Mouse (Mus musculus): ENCODE measurements around the gene Atp13a2. TPM values are rescaled to one million over a fixed set of nuclear protein-coding genes. Genes with fewer than 3 reads are reported as not detected.

The Atp13a2 gene
- polyA plus RNA-seq, 1 experiment from 2014 or later: 43.2 TPM

DNA sequence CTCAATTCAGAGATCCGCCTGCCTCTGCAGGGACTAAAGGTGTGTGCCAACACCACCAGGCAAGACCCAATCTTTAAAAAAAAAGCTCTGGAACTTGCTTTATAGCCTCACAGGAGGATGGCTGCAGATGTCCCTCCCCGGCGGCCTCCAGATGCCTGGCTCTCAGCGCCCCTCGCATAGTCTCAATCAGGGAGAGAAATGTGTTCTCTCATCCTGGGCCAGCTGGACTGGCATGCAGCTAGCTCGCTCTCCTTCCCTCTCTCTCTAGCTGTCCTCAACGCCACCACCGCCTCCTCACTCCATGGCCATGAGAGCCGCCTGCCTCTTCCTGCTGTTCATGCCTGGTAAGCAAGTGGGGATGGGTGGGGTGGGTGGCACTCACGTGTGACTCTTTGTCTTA lies 25.9 kb downstream of the Atp13a2 start:
- Histone ChIP-seq H3K36me3 (replicated peaks) (peaks cover 66% of the 10 kb centered on the region), H3K4me3 (peak overlapping the region; percentile 76), H3K9me3 (no peaks in the 10 kb centered on the region), H3K27me3 (replicated peaks; ENCODE audit: low read depth, poor library complexity, severe bottlenecking) (no peaks in the 10 kb centered on the region), H3K4me1 (peaks cover 52% of the 10 kb centered on the region), H3K27ac (replicated peaks) (peak overlapping the region; percentile 97)
- DNase-seq (ENCODE audit: low spot score): no peak
- WGBS: 78% methylated on average over 10 of the region's 10 CpGs

GRCm38 (mm10) chr4:141014114-141014513 lies 27.4 kb downstream of the Atp13a2 start:
- WGBS: 76% methylated on average over 8 of the region's 8 CpGs
- no peak overlapping the region for H3K4me3 ChIP-seq

GRCm38 (mm10) chr4:141014856-141015255 lies 28.2 kb downstream of the Atp13a2 start:
- Histone ChIP-seq H3K27ac (replicated peaks) (no peak overlapping the region; the same call in 1 of the 2 replicates), H3K4me1 (peaks cover 66% of the 10 kb centered on the region), H3K4me3 (no peak overlapping the region), H3K36me3 (replicated peaks) (peaks cover 80% of the 10 kb centered on the region), H3K27me3 (replicated peaks; ENCODE audit: low read depth, poor library complexity, severe bottlenecking) (no peaks in the 10 kb centered on the region), H3K9me3 (no peaks in the 10 kb centered on the region)
- WGBS: 94% methylated on average over 11 of the region's 11 CpGs
- no peak for DNase-seq (ENCODE audit: low spot score)

More at GRCm38 (mm10) chr4:141014114-141014513, 27.4 kb downstream of the Atp13a2 start:
- Histone ChIP-seq H3K36me3 (replicated peaks) (peaks cover 73% of the 10 kb centered on the region), H3K9me3 (no peaks in the 10 kb centered on the region), H3K4me1 (peaks cover 63% of the 10 kb centered on the region), H3K27me3 (replicated peaks; ENCODE audit: low read depth, poor library complexity, severe bottlenecking) (no peaks in the 10 kb centered on the region), H3K27ac (replicated peaks) (no peak overlapping the region)
- no peak for DNase-seq (ENCODE audit: low spot score)

DNA sequence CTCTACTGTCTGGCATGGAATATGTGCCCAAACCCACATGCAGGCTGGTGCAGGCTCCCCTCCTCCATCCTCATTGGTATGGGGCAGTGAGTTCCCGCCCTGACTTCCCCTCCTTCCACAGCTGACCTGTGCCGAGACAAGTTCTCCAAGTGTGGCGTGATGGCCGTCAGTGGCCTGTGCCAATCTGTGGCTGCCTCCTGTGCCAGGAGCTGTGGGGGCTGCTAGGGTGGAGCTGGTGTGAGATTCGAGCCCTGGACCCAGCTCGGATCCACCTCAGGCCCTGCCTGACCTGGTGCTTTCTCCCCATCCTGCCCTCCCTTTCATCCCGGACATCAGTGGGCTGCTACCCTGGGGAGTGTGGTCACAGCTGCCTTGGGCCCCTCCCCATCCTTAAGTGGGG lies 28.7 kb downstream of the Atp13a2 start:
- no peak for DNase-seq (ENCODE audit: low spot score)
- peaks cover 85% of the 10 kb centered on the region for H3K36me3 ChIP-seq (replicated peaks)
- no peaks in the 10 kb centered on the region for H3K9me3 ChIP-seq
- no peak overlapping the region for H3K27ac ChIP-seq (replicated peaks)
- WGBS: 86% methylated on average over 7 of the region's 7 CpGs
- H3K4me1 ChIP-seq: peaks cover 66% of the 10 kb centered on the region
- H3K4me3 ChIP-seq: no peak overlapping the region
- no peaks in the 10 kb centered on the region for H3K27me3 ChIP-seq (replicated peaks; ENCODE audit: low read depth, poor library complexity, severe bottlenecking)

- peaks cover 69% of the 10 kb centered on the region for H3K4me1 ChIP-seq
- H3K27ac ChIP-seq (replicated peaks): no peak overlapping the region
- no peak overlapping the region for H3K4me3 ChIP-seq
- 83% methylated on average over 9 of the region's 9 CpGs for WGBS
- H3K9me3 ChIP-seq: no peaks in the 10 kb centered on the region
- no peak for DNase-seq (ENCODE audit: low spot score)
- H3K27me3 ChIP-seq (replicated peaks; ENCODE audit: low read depth, poor library complexity, severe bottlenecking): no peaks in the 10 kb centered on the region
- H3K36me3 ChIP-seq (replicated peaks): peaks cover 88% of the 10 kb centered on the region
These were observed 29.6 kb downstream of the Atp13a2 start for GRCm38 (mm10) chr4:141016311-141016710.

DNA sequence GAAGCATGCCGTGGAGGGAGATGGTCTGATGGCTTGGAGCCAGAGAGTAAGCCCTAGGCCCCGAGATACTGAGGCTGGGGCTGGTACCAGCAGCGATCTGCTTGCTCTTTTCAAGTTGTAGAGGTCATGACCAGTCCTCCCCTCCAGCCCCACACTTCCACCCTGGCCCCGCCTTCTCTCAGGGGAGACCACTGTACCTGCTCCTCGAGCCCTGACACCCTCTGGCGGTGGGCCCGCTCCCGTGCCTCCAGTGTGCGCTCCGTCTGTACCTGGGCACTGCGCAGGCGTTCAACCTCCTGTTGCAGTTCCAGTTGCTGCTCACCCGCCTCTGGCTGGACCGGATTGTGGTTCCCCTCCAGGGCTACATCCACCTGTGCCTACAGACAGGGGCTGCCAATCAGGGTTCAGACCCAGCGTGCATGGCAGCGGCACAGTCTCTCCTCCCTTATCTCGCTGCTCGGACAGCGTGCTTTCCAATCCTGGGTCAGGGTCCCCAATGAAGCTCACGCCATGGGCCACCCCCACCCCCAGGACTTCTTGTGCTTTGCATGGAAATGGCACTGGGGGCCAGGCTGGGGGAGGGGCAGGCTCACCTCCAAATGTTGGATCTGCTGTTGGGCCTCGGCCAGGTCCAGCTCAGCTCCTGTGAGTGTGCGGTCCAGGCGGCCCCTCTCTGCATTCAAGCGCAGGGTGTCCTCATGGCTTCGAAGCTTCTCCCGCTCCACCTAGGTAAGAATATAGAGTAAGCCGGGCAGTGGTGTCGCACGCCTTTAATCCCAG lies 31.2 kb downstream of the Atp13a2 start:
- H3K36me3 ChIP-seq (replicated peaks): peaks cover 88% of the 10 kb centered on the region

GRCm38 (mm10) chr4:141020220-141020619 lies 33.5 kb downstream of the Atp13a2 start:
- Histone ChIP-seq H3K9me3 (no peaks in the 10 kb centered on the region), H3K27ac (replicated peaks) (peak overlapping the region; percentile 88), H3K36me3 (replicated peaks) (peaks cover 88% of the 10 kb centered on the region), H3K27me3 (replicated peaks; ENCODE audit: low read depth, poor library complexity, severe bottlenecking) (no peaks in the 10 kb centered on the region), H3K4me1 (peaks cover 62% of the 10 kb centered on the region), H3K4me3 (peak overlapping the region; percentile 38; the same call in 1 of the 2 replicates)
- no peak for DNase-seq (ENCODE audit: low spot score)
- WGBS: 84% methylated on average over 17 of the region's 17 CpGs

More for the DNA sequence above, 31.2 kb downstream of the Atp13a2 start:
- no peak for DNase-seq (ENCODE audit: low spot score)
- WGBS: 83% methylated on average over 29 of the region's 29 CpGs
- Histone ChIP-seq H3K27me3 (replicated peaks; ENCODE audit: low read depth, poor library complexity, severe bottlenecking) (no peaks in the 10 kb centered on the region), H3K4me3 (no peak overlapping the region), H3K4me1 (peaks cover 64% of the 10 kb centered on the region), H3K9me3 (no peaks in the 10 kb centered on the region), H3K27ac (replicated peaks) (0 out of 2 replicates have a peak overlapping the region, but pooled peaks have one; percentile 19)

GRCm38 (mm10) chr4:141020811-141021613 lies 34.3 kb downstream of the Atp13a2 start:
- Histone ChIP-seq H3K27ac (replicated peaks) (peak overlapping the region; percentile 88), H3K36me3 (replicated peaks) (peaks cover 88% of the 10 kb centered on the region), H3K27me3 (replicated peaks; ENCODE audit: low read depth, poor library complexity, severe bottlenecking) (no peaks in the 10 kb centered on the region), H3K4me3 (peak overlapping the region; percentile 38), H3K4me1 (peaks cover 58% of the 10 kb centered on the region), H3K9me3 (no peaks in the 10 kb centered on the region)
- WGBS: 24% methylated on average over 14 of the region's 14 CpGs
- DNase-seq (ENCODE audit: low spot score): peak; percentile 83

GRCm38 (mm10) chr4:141021614-141021929 lies 34.9 kb downstream of the Atp13a2 start:
- Histone ChIP-seq H3K9me3 (no peaks in the 10 kb centered on the region), H3K36me3 (replicated peaks) (peaks cover 88% of the 10 kb centered on the region), H3K27ac (replicated peaks) (peak overlapping the region; percentile 88), H3K4me3 (peak overlapping the region; percentile 38; the same call in 1 of the 2 replicates), H3K4me1 (peaks cover 56% of the 10 kb centered on the region), H3K27me3 (replicated peaks; ENCODE audit: low read depth, poor library complexity, severe bottlenecking) (no peaks in the 10 kb centered on the region)
- peak; percentile 34 for DNase-seq (ENCODE audit: low spot score)
- 70% methylated on average over 11 of the region's 11 CpGs for WGBS

- no peak overlapping the region for H3K27ac ChIP-seq (replicated peaks)
- no peak for DNase-seq (ENCODE audit: low spot score)
- no peaks in the 10 kb centered on the region for H3K9me3 ChIP-seq
- H3K4me1 ChIP-seq: peaks cover 35% of the 10 kb centered on the region
- no peak overlapping the region for H3K4me3 ChIP-seq
- 83% methylated on average over 9 of the region's 9 CpGs for WGBS
- peaks cover 88% of the 10 kb centered on the region for H3K36me3 ChIP-seq (replicated peaks)
- H3K27me3 ChIP-seq (replicated peaks; ENCODE audit: low read depth, poor library complexity, severe bottlenecking): no peaks in the 10 kb centered on the region
These were observed 37.4 kb downstream of the Atp13a2 start for GRCm38 (mm10) chr4:141024052-141024451.

DNA sequence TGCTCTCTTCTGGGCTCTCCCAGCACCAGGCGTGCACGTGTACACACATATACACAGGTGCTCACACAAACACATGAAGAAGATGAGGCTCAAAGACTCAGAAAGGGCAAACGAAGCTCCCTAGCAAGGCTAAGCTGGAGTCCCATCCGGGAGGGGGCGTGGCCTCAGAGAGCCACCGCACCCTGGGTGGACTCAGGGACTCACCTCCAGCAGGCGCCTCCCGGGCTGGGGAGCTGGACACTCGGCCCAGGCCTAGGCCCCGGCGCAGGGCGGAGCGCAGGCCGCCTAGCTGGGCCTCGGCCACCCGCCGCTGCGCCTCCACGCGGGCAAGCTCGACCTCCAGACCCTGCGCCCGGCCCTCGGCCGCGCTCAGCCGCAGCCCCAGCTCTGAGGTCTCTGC lies 38.3 kb downstream of the Atp13a2 start:
- H3K36me3 ChIP-seq (replicated peaks): peaks cover 88% of the 10 kb centered on the region
- no peak for DNase-seq (ENCODE audit: low spot score)
- H3K27me3 ChIP-seq (replicated peaks; ENCODE audit: low read depth, poor library complexity, severe bottlenecking): no peaks in the 10 kb centered on the region
- H3K4me1 ChIP-seq: peaks cover 27% of the 10 kb centered on the region
- H3K27ac ChIP-seq (replicated peaks): no peak overlapping the region; the same call in 1 of the 2 replicates
- H3K9me3 ChIP-seq: no peaks in the 10 kb centered on the region
- WGBS: 70% methylated on average over 27 of the region's 27 CpGs
- no peak overlapping the region for H3K4me3 ChIP-seq

- peak overlapping the region; percentile 48 for H3K27ac ChIP-seq (replicated peaks)
- no peak for DNase-seq (ENCODE audit: low spot score)
- peaks cover 95% of the 10 kb centered on the region for H3K36me3 ChIP-seq (replicated peaks)
- WGBS: 88% methylated on average over 18 of the region's 18 CpGs
- H3K4me3 ChIP-seq: no peak overlapping the region
- no peaks in the 10 kb centered on the region for H3K9me3 ChIP-seq
- no peaks in the 10 kb centered on the region for H3K27me3 ChIP-seq (replicated peaks; ENCODE audit: low read depth, poor library complexity, severe bottlenecking)
- 0 out of 2 replicates have a peak, but pooled peaks cover 3% of the 10 kb centered on the region for H3K4me1 ChIP-seq
These were observed 44.0 kb downstream of the Atp13a2 start for GRCm38 (mm10) chr4:141030541-141031206.
